8 mouse cellular contexts compared by ENCODE assay signal in genomic region chr11:101985990-101986389, GRCm38 (mm10). TPM values are rescaled to one million over a fixed set of nuclear protein-coding genes. Genes with fewer than 3 reads are reported as not detected.
A peak's percentile ranks its signal among the peaks of the same experiment; 100 is the strongest.
DNase-seq lines count a peak whose midpoint lies in the region; ATAC-seq and TF ChIP-seq lines count a peak whose summit lies in the region.

No protein-coding gene starts in this region.

- H3K4me3 ChIP-seq in midbrain, embryonic 11.5 days (ENCODE audit: low read depth, low read length): no peak overlapping the region
- H3K4me3 ChIP-seq in midbrain, embryonic 16.5 days (ENCODE audit: low read depth, low read length): no peak overlapping the region
- H3K4me3 ChIP-seq in liver, embryonic 13.5 days (replicated peaks): no peak overlapping the region
- H3K4me3 ChIP-seq in olfactory bulb, adult 2 months (ENCODE audit: insufficient read depth, low read depth, low read length): no peak overlapping the region

- DNase-seq in midbrain, embryonic 11.5 days (ENCODE audit: low spot score, missing footprints): peak; percentile 98
- DNase-seq in embryo, embryonic 10 days (ENCODE audit: low spot score): peak; percentile 96
- DNase-seq in gastrocnemius, postnatal 4 days (ENCODE audit: low spot score in 2 of 2): peak; percentile 50 to 85
- DNase-seq in kidney, postnatal 10 days: peak; percentile 92
- peak; percentile 61 for DNase-seq in liver, embryonic 13.5 days
- peak; percentile 74 for DNase-seq in testis, postnatal 14 days (ENCODE audit: low spot score)

- WGBS in midbrain, embryonic 11.5 days: 10% methylated on average over 10 of the region's 10 CpGs
- WGBS in midbrain, embryonic 16.5 days: 5% methylated on average over 10 of the region's 10 CpGs
- WGBS in liver, embryonic 13.5 days (ENCODE audit: insufficient replicate concordance): 8% methylated on average over 10 of the region's 10 CpGs
- WGBS in olfactory bulb, adult 2 months: 1% methylated on average over 10 of the region's 10 CpGs

- H3K27me3 ChIP-seq in midbrain, embryonic 11.5 days (ENCODE audit: control insufficient read depth, insufficient read depth, low read length): no peaks in the 10 kb centered on the region; the same call in 1 of the 2 replicates
- no peaks in the 10 kb centered on the region for H3K27me3 ChIP-seq in midbrain, embryonic 16.5 days (ENCODE audit: control insufficient read depth, insufficient read depth, low read depth, low read length)
- peaks cover 50% of the 10 kb centered on the region for H3K27me3 ChIP-seq in liver, embryonic 13.5 days

- H3K4me1 ChIP-seq in midbrain, embryonic 11.5 days (ENCODE audit: control insufficient read depth, insufficient read depth, low read length): peaks cover 7% of the 10 kb centered on the region; the same call in 1 of the 2 replicates
- H3K4me1 ChIP-seq in midbrain, embryonic 16.5 days (ENCODE audit: control insufficient read depth, insufficient read depth, low read length): peaks cover 6% of the 10 kb centered on the region
- peaks cover 42% of the 10 kb centered on the region for H3K4me1 ChIP-seq in liver, embryonic 13.5 days (replicated peaks)
- peaks cover 21% of the 10 kb centered on the region for H3K4me1 ChIP-seq in olfactory bulb, adult 2 months (ENCODE audit: control insufficient read depth, insufficient read depth, low read length)

- no peaks in the 10 kb centered on the region for H3K36me3 ChIP-seq in midbrain, embryonic 11.5 days (ENCODE audit: control insufficient read depth, insufficient read depth, low read length)
- H3K36me3 ChIP-seq in midbrain, embryonic 16.5 days (ENCODE audit: control insufficient read depth, insufficient read depth, low read length): no peaks in the 10 kb centered on the region
- no peaks in the 10 kb centered on the region for H3K36me3 ChIP-seq in liver, embryonic 13.5 days

- no peak overlapping the region for H3K4me2 ChIP-seq in midbrain, embryonic 11.5 days
- no peak overlapping the region for H3K4me2 ChIP-seq in midbrain, embryonic 16.5 days (ENCODE audit: low read length)
- no peak overlapping the region for H3K4me2 ChIP-seq in liver, embryonic 13.5 days

- no peak overlapping the region for H3K9ac ChIP-seq in midbrain, embryonic 11.5 days (ENCODE audit: low read length)
- no peak overlapping the region for H3K9ac ChIP-seq in midbrain, embryonic 16.5 days (ENCODE audit: low read depth, low read length)
- H3K9ac ChIP-seq in liver, embryonic 13.5 days: no peak overlapping the region

- H3K9me3 ChIP-seq in midbrain, embryonic 11.5 days (ENCODE audit: control insufficient read depth, low read length): no peaks in the 10 kb centered on the region
- no peaks in the 10 kb centered on the region for H3K9me3 ChIP-seq in midbrain, embryonic 16.5 days (replicated peaks; ENCODE audit: control insufficient read depth, low read length, poor library complexity, severe bottlenecking)
- no peaks in the 10 kb centered on the region for H3K9me3 ChIP-seq in liver, embryonic 13.5 days (replicated peaks)

- peak; percentile 43; the same call in 1 of the 2 replicates for ATAC-seq in midbrain, embryonic 11.5 days (ENCODE audit: low FRiP score)
- ATAC-seq in midbrain, embryonic 16.5 days: no peak
- ATAC-seq in liver, embryonic 13.5 days (ENCODE audit: low read depth): no peak

- peak; percentile 76 for TF ChIP-seq CTCF in olfactory bulb, adult 2 months (IDR thresholded peaks at IDR 0.05; ENCODE audit: insufficient read depth, low read depth, low read length)

- TF ChIP-seq POLR2A in olfactory bulb, adult 2 months (IDR thresholded peaks at IDR 0.05; ENCODE audit: insufficient read depth, low read depth, low read length): no peak

- no peak overlapping the region for H3K27ac ChIP-seq in midbrain, embryonic 11.5 days (ENCODE audit: low read depth, low read length)
- H3K27ac ChIP-seq in midbrain, embryonic 16.5 days (ENCODE audit: low read length): no peak overlapping the region
- H3K27ac ChIP-seq in liver, embryonic 13.5 days: no peak overlapping the region
- H3K27ac ChIP-seq in olfactory bulb, adult 2 months (ENCODE audit: insufficient read depth, low read depth, low read length): no peak overlapping the region

RNA-seq across cellular contexts. Expression of gene Dusp3, which starts 0.8 kb away (rescaled TPM):
- polyA plus RNA-seq in midbrain, embryonic 11.5 days (2014; fragmentation: Nextera tagmentation; extraction: Ambion mirVana): 11.1 and 11.6 TPM in 2 replicates
- polyA plus RNA-seq in midbrain, embryonic 16.5 days (2015; fragmentation: Nextera tagmentation; extraction: Ambion mirVana): 25.6 and 29.7 TPM in 2 replicates
- 100 to 1,000 TPM; 140 to 145 TPM for total RNA-seq in gastrocnemius, postnatal 4 days (2021)
- 9.8 and 11.2 TPM in 2 replicates for polyA plus RNA-seq in liver, embryonic 13.5 days (2015; fragmentation: Nextera tagmentation; extraction: Ambion mirVana)
- not detected in 2 replicates for polyA plus RNA-seq in olfactory bulb, adult 2 months (2012; ENCODE audit: insufficient read depth, insufficient read length, low replicate concordance, missing spikeins)

RNA-seq across cellular contexts. Expression of gene Cfap97d1, which starts 1.9 kb away (rescaled TPM):
- not detected in 2 replicates for polyA plus RNA-seq in midbrain, embryonic 11.5 days (2014; fragmentation: Nextera tagmentation; extraction: Ambion mirVana)
- polyA plus RNA-seq in midbrain, embryonic 16.5 days (2015; fragmentation: Nextera tagmentation; extraction: Ambion mirVana): not detected in 2 replicates
- total RNA-seq in gastrocnemius, postnatal 4 days (2021): not detected
- not detected in 2 replicates for polyA plus RNA-seq in liver, embryonic 13.5 days (2015; fragmentation: Nextera tagmentation; extraction: Ambion mirVana)
- polyA plus RNA-seq in olfactory bulb, adult 2 months (2012; ENCODE audit: insufficient read depth, insufficient read length, low replicate concordance, missing spikeins): not detected in 2 replicates

RNA-seq across cellular contexts. Expression of gene Sost, which starts 19.2 kb away (rescaled TPM):
- polyA plus RNA-seq in midbrain, embryonic 11.5 days (2014; fragmentation: Nextera tagmentation; extraction: Ambion mirVana): not detected in 2 replicates
- 0.10 TPM in 1 of 2 replicates, not detected in the other for polyA plus RNA-seq in midbrain, embryonic 16.5 days (2015; fragmentation: Nextera tagmentation; extraction: Ambion mirVana)
- total RNA-seq in gastrocnemius, postnatal 4 days (2021): under 1 TPM in 1 of 2 experiments, not detected in 1; 0.16 TPM
- 0.06 TPM in 1 of 2 replicates, not detected in the other for polyA plus RNA-seq in liver, embryonic 13.5 days (2015; fragmentation: Nextera tagmentation; extraction: Ambion mirVana)
- not detected in 2 replicates for polyA plus RNA-seq in olfactory bulb, adult 2 months (2012; ENCODE audit: insufficient read depth, insufficient read length, low replicate concordance, missing spikeins)

RNA-seq across cellular contexts. Expression of gene Mpp3, which starts 42.3 kb away (rescaled TPM):
- polyA plus RNA-seq in midbrain, embryonic 11.5 days (2014; fragmentation: Nextera tagmentation; extraction: Ambion mirVana): 14.4 and 15.5 TPM in 2 replicates
- 57.4 and 64.6 TPM in 2 replicates for polyA plus RNA-seq in midbrain, embryonic 16.5 days (2015; fragmentation: Nextera tagmentation; extraction: Ambion mirVana)
- total RNA-seq in gastrocnemius, postnatal 4 days (2021): 10 to 100 TPM; 55.8 to 95.9 TPM
- polyA plus RNA-seq in liver, embryonic 13.5 days (2015; fragmentation: Nextera tagmentation; extraction: Ambion mirVana): 0.24 and 0.36 TPM in 2 replicates
- not detected in 2 replicates for polyA plus RNA-seq in olfactory bulb, adult 2 months (2012; ENCODE audit: insufficient read depth, insufficient read length, low replicate concordance, missing spikeins)

RNA-seq across cellular contexts. Expression of gene Cd300lg, which starts 55.3 kb away (rescaled TPM):
- 0.11 and 0.19 TPM in 2 replicates for polyA plus RNA-seq in midbrain, embryonic 11.5 days (2014; fragmentation: Nextera tagmentation; extraction: Ambion mirVana)
- 0.23 and 0.46 TPM in 2 replicates for polyA plus RNA-seq in midbrain, embryonic 16.5 days (2015; fragmentation: Nextera tagmentation; extraction: Ambion mirVana)
- 10 to 100 TPM; 12.8 to 13.2 TPM for total RNA-seq in gastrocnemius, postnatal 4 days (2021)
- 0.51 and 0.63 TPM in 2 replicates for polyA plus RNA-seq in liver, embryonic 13.5 days (2015; fragmentation: Nextera tagmentation; extraction: Ambion mirVana)
- polyA plus RNA-seq in olfactory bulb, adult 2 months (2012; ENCODE audit: insufficient read depth, insufficient read length, low replicate concordance, missing spikeins): not detected in 2 replicates
